In the genomic region with DNA sequence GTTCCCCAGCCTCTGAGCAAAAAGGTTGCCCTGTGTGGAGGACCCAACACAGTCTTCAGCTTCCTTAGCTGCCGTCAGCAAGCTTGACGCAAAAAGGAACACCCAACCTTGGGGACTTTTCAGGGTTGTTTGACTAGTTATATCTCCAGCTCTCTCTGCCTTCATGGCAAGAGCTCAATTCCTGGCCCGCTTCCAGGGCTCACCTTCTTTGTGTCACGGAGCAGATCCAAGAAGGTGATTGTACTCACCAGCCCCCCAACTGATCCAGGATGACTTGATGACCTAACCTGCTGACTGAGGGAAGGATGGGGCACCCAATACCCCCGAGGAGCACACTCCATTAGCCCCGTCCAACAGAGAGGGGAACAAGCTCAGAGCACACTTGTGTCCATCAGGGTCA, we compare ENCODE assay signal across 28 mouse cellular contexts. TPM values are rescaled to one million over a fixed set of nuclear protein-coding genes. Genes with fewer than 3 reads are reported as not detected.
DNase-seq lines count a peak whose midpoint lies in the region; ATAC-seq and TF ChIP-seq lines count a peak whose summit lies in the region.
"Had no signal": no experiment of that assay in that cellular context is flagged by ENCODE, and none has a peak within 500 bp of the region (broad histone marks: within the 10 kb centered on the region; RNA-seq: fewer than 3 reads in every experiment).

No protein-coding gene starts in this region.

- no peak for TF ChIP-seq CTCF in kidney, adult 2 months (conservative IDR thresholded peaks at IDR 0.05; ENCODE audit: insufficient read depth, insufficient read length, low read depth, low read length)
- TF ChIP-seq CTCF in CH12.LX (conservative IDR thresholded peaks at IDR 0.05 in 1 of 2, IDR thresholded peaks at IDR 0.05 in 1 of 2; ENCODE audit: low read depth in 2 of 2, low read length in 2 of 2): no peak

- peaks cover 4% of the 10 kb centered on the region; the same call in 1 of the 2 replicates for H3K36me3 ChIP-seq in heart, embryonic 13.5 days
- H3K36me3 ChIP-seq in kidney, adult 2 months (ENCODE audit: control insufficient read depth, insufficient read depth, low read length): no peaks in the 10 kb centered on the region
- H3K36me3 ChIP-seq in CH12.LX (replicated peaks in 1 of 2; ENCODE audit: control insufficient read depth in 1 of 2, insufficient read depth in 1 of 2, low read length in 1 of 2): peaks cover 18 to 52% of the 10 kb centered on the region in 2 experiments
- H3K36me3 ChIP-seq: embryonic facial prominence, embryonic 10.5 days; hindbrain, embryonic 15.5 days; midbrain, embryonic 15.5 days had no signal

- no peak for TF ChIP-seq EP300 in CH12.LX (IDR thresholded peaks at IDR 0.05; ENCODE audit: low read length)

- in situ Hi-C loops in CH12.LX (cut with MboI; ENCODE audit: low pct_ligation_motif_present, low pct_unique_long_range_greater_than_20kb, low sequenced_read_pairs): no loop called here

- no peak for TF ChIP-seq RAD21 in CH12.LX (IDR thresholded peaks at IDR 0.05; ENCODE audit: low read depth, low read length)

- TF ChIP-seq POLR2A in kidney, adult 2 months (IDR thresholded peaks at IDR 0.05; ENCODE audit: low read depth, low read length): no peak
- TF ChIP-seq POLR2A in CH12.LX (IDR thresholded peaks at IDR 0.05; ENCODE audit: low read depth, low read length): no peak

- H3K4me2 ChIP-seq in heart, embryonic 13.5 days: no peak overlapping the region
- H3K4me2 ChIP-seq in CH12.LX (ENCODE audit: insufficient read depth, low read depth, poor library complexity, severe bottlenecking): peak overlapping the region; percentile 24
- H3K4me2 ChIP-seq: forebrain, embryonic 13.5 days; hindbrain, embryonic 15.5 days; midbrain, embryonic 15.5 days had no signal

- peaks cover 51% of the 10 kb centered on the region for H3K4me1 ChIP-seq in heart, embryonic 13.5 days
- H3K4me1 ChIP-seq in kidney, adult 2 months (ENCODE audit: control insufficient read depth, insufficient read depth, low read length): 0 out of 2 replicates have a peak, but pooled peaks cover 3% of the 10 kb centered on the region
- H3K4me1 ChIP-seq in CH12.LX (ENCODE audit: control insufficient read depth in 1 of 2, insufficient read depth in 2 of 2): peaks cover 24 to 59% of the 10 kb centered on the region in 2 experiments
- H3K4me1 ChIP-seq: forebrain, embryonic 13.5 days; midbrain, embryonic 15.5 days had no signal

- H3K9ac ChIP-seq in heart, embryonic 13.5 days: no peak overlapping the region
- H3K9ac ChIP-seq in CH12.LX (ENCODE audit: insufficient read depth, low read depth): no peak overlapping the region
- H3K9ac ChIP-seq: forebrain, embryonic 13.5 days; hindbrain, embryonic 15.5 days; midbrain, embryonic 15.5 days had no signal

- 0 out of 2 replicates have a peak overlapping the region, but pooled peaks have one; percentile 1 for H3K27ac ChIP-seq in heart, embryonic 13.5 days (replicated peaks)
- no peak overlapping the region for H3K27ac ChIP-seq in kidney, adult 2 months (ENCODE audit: insufficient read depth, low read depth, low read length)
- peak overlapping the region; percentile 57; the same call in 1 of the 2 replicates for H3K27ac ChIP-seq in CH12.LX (ENCODE audit: insufficient read depth, low read depth)
- H3K27ac ChIP-seq: embryonic facial prominence, embryonic 10.5 days; forebrain, embryonic 13.5 days; hindbrain, embryonic 15.5 days; left cerebral cortex, adult 2 months; midbrain, embryonic 15.5 days had no signal

- H3K79me2 ChIP-seq in CH12.LX (replicated peaks; ENCODE audit: control insufficient read depth, extremely low read depth, insufficient read depth, poor library complexity, severe bottlenecking): peaks cover 78% of the 10 kb centered on the region

- WGBS in heart, embryonic 13.5 days: 69% methylated on average over 6 of the region's 6 CpGs
- WGBS in kidney, adult 2 months: 79% methylated on average over 6 of the region's 6 CpGs

- no peak overlapping the region for H3K4me3 ChIP-seq in heart, embryonic 13.5 days
- no peak overlapping the region for H3K4me3 ChIP-seq in kidney, adult 2 months (ENCODE audit: insufficient read depth, low read depth, low read length)
- peak overlapping the region in 1 of 3 experiments; percentile 7 for H3K4me3 ChIP-seq in CH12.LX (replicated peaks in 1 of 3; ENCODE audit: low read depth in 2 of 3, low read length in 2 of 3, poor library complexity in 1 of 3)
- H3K4me3 ChIP-seq: embryonic facial prominence, embryonic 10.5 days; forebrain, embryonic 13.5 days; hindbrain, embryonic 15.5 days; left cerebral cortex, adult 2 months; midbrain, embryonic 15.5 days; myocyte had no signal

- dilution Hi-C loops in CH12.LX (cut with MboI; ENCODE audit: extremely low pct_ligation_motif_present, extremely low pct_unique_long_range_greater_than_20kb, low sequenced_read_pairs): no loop called here

- DNase-seq in heart, adult 8-10 months (ENCODE audit: low spot score): no peak
- DNase-seq in kidney, postnatal 10 days: peak; percentile 45
- DNase-seq in kidney, adult 2 months: no peak
- peak; percentile 28 to 34 for DNase-seq in B cell, adult 2 months
- no peak for DNase-seq in CH12.LX (ENCODE audit: extremely low read depth)
- DNase-seq in MN1 (ENCODE audit: low spot score): no peak
- DNase-seq: adrenal gland, postnatal 25 days; cerebellum, adult 2 months; gastrocnemius, postnatal 36 days; kidney, postnatal 14 days; layer of hippocampus, adult 9-11 months; left cerebral cortex, postnatal 4 days; lung, adult 18-20 months; thymus, postnatal 25 days had no signal

- ATAC-seq in heart, embryonic 13.5 days (ENCODE audit: extremely low read depth, insufficient number of reproducible peaks, low FRiP score, low TSS enrichment): no peak
- ATAC-seq: forebrain, embryonic 13.5 days; intestine, embryonic 16.5 days; midbrain, embryonic 15.5 days had no signal

- H3K9me3 ChIP-seq in heart, embryonic 13.5 days: no peaks in the 10 kb centered on the region
- no peaks in the 10 kb centered on the region for H3K9me3 ChIP-seq in CH12.LX (replicated peaks; ENCODE audit: low read length)
- H3K9me3 ChIP-seq: embryonic facial prominence, embryonic 10.5 days; forebrain, embryonic 13.5 days; hindbrain, embryonic 15.5 days; midbrain, embryonic 15.5 days had no signal

- no peaks in the 10 kb centered on the region for H3K27me3 ChIP-seq in heart, embryonic 13.5 days (replicated peaks)
- no peaks in the 10 kb centered on the region for H3K27me3 ChIP-seq in kidney, adult 2 months (replicated peaks; ENCODE audit: control insufficient read depth, insufficient read depth, low read length)
- H3K27me3 ChIP-seq in CH12.LX (replicated peaks): no peaks in the 10 kb centered on the region
- H3K27me3 ChIP-seq: forebrain, embryonic 13.5 days; hindbrain, embryonic 15.5 days; midbrain, embryonic 15.5 days had no signal

TF ChIP-seq in CH12.LX, 34 proteins besides CTCF, POLR2A, EP300 and RAD21:
- TF ChIP-seq NELFE (IDR thresholded peaks at IDR 0.05; ENCODE audit: low read depth, low read length) (no peak), MAZ (IDR thresholded peaks at IDR 0.05; ENCODE audit: low read depth, low read length) (no peak), ZNF384 (IDR thresholded peaks at IDR 0.05; ENCODE audit: low read depth, low read length) (no peak), CHD1 (IDR thresholded peaks at IDR 0.05; ENCODE audit: low read depth, low read length) (no peak), PAX5 (IDR thresholded peaks at IDR 0.05; ENCODE audit: low read length) (no peak), UBTF (IDR thresholded peaks at IDR 0.05; ENCODE audit: low read depth, low read length) (no peak), JUN (IDR thresholded peaks at IDR 0.05; ENCODE audit: insufficient read depth, low read depth, low read length) (no peak), KAT2A (IDR thresholded peaks at IDR 0.05; ENCODE audit: insufficient replicate concordance, low read length) (no peak), SMC3 (IDR thresholded peaks at IDR 0.05; ENCODE audit: low read depth, low read length) (no peak), MAX (IDR thresholded peaks at IDR 0.05; ENCODE audit: low read length) (no peak), TCF12 (IDR thresholded peaks at IDR 0.05; ENCODE audit: low read depth, low read length) (no peak)

RNA-seq across cellular contexts. Expression of gene Ggta1, which starts 21.0 kb away (rescaled TPM):
- 30.9 and 32.5 TPM in 2 replicates for polyA plus RNA-seq in heart, embryonic 13.5 days (2015; fragmentation: Nextera tagmentation; extraction: Ambion mirVana)
- 10 to 100 TPM in 3 of 4 experiments, 1 to 10 TPM in 1; 9.9 to 18.2 (median 14.5) TPM for total RNA-seq in heart, adult 8-10 months (2022)
- 4.6 and 6.1 TPM in 2 replicates for polyA plus RNA-seq in kidney, adult 2 months (2012; rRNA removed)
- 55.8 and 67.2 TPM in 2 replicates for total RNA-seq in CH12.LX (2012; rRNA removed)
- 46.9 and 52.0 TPM in 2 replicates for total RNA-seq in CH12.LX (2014; rRNA removed)
- 38.4 and 40.5 TPM in 2 replicates for polyA plus RNA-seq in CH12.LX (2012; ENCODE audit: insufficient read length, low read depth)

RNA-seq across cellular contexts. Expression of gene 4930402F06Rik, which starts 45.1 kb away (rescaled TPM):
- polyA plus RNA-seq in heart, embryonic 13.5 days (2015; fragmentation: Nextera tagmentation; extraction: Ambion mirVana): not detected in 2 replicates
- total RNA-seq in heart, adult 8-10 months (2022): not detected
- polyA plus RNA-seq in kidney, adult 2 months (2012; rRNA removed): not detected in 2 replicates
- total RNA-seq in CH12.LX (2012; rRNA removed): not detected in 2 replicates
- not detected in 2 replicates for total RNA-seq in CH12.LX (2014; rRNA removed)
- polyA plus RNA-seq in CH12.LX (2012; ENCODE audit: insufficient read length, low read depth): not detected in 2 replicates
- total RNA-seq: adrenal gland, postnatal 25 days; ES-E14; gastrocnemius, postnatal 36 days; heart, postnatal 14 days; left cerebral cortex, adult 2 months; left cerebral cortex, postnatal 4 days; liver, adult 2 months; megakaryocyte-erythroid progenitor cell, adult 5-6 weeks had no signal
- polyA plus RNA-seq: cerebellum, adult 2 months; embryonic facial prominence, embryonic 10.5 days; forebrain, embryonic 13.5 days; frontal cortex, adult 2 months; hindbrain, embryonic 15.5 days; intestine, embryonic 16.5 days; liver, adult 2 months; midbrain, embryonic 15.5 days; myocyte; neural tube, embryonic 14.5 days had no signal

Comparison
In these comparisons a context has a peak if more than half of its experiments do, and no peak if none do; other contexts are left out.
1. DNase-seq: peak in kidney, postnatal 10 days (single experiment) and B cell, adult 2 months (2 of 2); none in heart, adult 8-10 months (single experiment), kidney, adult 2 months (single experiment), CH12.LX (single experiment) and MN1 (single experiment).